Mouse (Mus musculus) liver, embryonic 14.5 days (tissue): ENCODE results near the gene Ccdc18.
"Not testable (repeated sequence)": the region's sequence is repeated elsewhere in the genome, so short reads cannot be mapped to it uniquely, and the experiment has no call there.

Source experiments
- CTCF ChIP-seq: IDR thresholded peaks from 2 replicates; pipeline ENCODE4 v1.5.1; 2016; ENCODE audit warnings: antibody characterized with exemption, low read depth, control low read depth
- EP300 ChIP-seq: IDR thresholded peaks from 2 replicates; pipeline ENCODE4 v1.6.1; 2016; ENCODE audit warnings: antibody characterized with exemption, low read depth

DNA sequence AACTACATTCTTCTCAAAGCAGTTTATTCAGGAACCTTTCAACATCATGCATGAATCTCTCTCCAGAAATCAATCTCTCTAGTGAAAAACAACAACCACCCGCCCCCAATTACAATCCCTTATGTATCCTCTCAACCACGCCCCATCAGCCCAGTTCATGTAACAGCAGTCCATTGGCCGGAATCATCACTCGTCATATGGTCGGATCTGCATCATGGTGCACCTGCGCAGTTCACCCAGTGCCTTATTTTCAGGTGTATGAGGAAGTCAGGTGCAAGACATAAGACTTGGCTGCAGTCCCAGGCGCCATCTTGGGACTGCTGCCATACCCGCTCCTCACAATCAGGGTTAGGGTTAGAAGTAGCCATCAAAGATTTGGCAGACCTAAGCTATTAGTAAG is 39.9 kb upstream of the Ccdc18 start:
- TF ChIP-seq EP300, CTCF: not testable (repeated sequence)
